Mouse (Mus musculus): ENCODE data around the gene Gm4756.
"Not testable (repeated sequence)": the region's sequence is repeated elsewhere in the genome, so short reads cannot be mapped to it uniquely, and the experiment has no call there.

The Gm4756 gene

DNA sequence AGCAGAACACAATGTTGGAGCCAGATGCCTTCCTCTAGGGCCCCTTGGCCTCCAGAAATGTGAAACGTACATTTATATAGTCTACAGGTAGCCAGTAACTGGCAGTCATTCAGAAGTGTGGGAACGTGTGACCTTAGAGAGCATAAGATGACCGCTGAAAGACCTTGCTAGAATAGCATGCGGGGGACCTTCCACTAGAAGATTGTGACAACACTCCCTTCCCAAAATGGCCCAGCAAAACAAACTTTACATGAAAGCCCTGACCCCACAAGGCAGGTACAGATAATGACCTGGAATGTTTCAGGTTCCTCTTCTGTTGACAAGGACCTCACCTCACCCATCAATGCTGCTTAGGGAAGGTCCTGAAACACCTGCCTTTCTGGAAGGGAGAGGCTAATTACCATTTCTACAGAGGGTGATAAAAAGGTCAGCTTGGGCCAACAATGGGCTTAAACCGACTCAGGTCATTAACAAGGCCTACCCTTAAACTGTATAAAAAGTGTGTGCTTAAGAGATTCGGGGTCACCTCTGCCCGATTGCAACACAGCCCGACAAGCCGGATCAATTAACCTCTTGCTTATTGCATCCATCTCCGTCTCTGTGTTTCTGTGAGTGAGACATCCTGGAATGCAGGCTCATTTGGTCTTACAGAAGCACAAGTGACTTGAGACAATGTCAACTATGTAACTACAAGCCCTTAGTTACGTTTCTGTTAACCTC is at the start of gene Gm4756:
Gene Gm4756, minus strand, starts transcription at position 51 of the 720 bp plus-strand sequence.
- no peak for DNase-seq (ENCODE audit: low spot score)

- no peak for DNase-seq (ENCODE audit: low spot score)
These were observed 45.5 kb upstream of the Gm4756 start for GRCm38 (mm10) chr12:72694901-72695463.

GRCm38 (mm10) chr12:72694438-72694837 is 45.0 kb upstream of the Gm4756 start:
- no peak for DNase-seq (ENCODE audit: low spot score)

- peak; percentile 46 for DNase-seq (ENCODE audit: low spot score)
These were observed 44.4 kb upstream of the Gm4756 start for GRCm38 (mm10) chr12:72693895-72694294.

- DNase-seq (ENCODE audit: low spot score), result not testable (repeated sequence)
These were observed 38.8 kb upstream of the Gm4756 start for GRCm38 (mm10) chr12:72688281-72688680.

GRCm38 (mm10) chr12:72687741-72688140 is 38.3 kb upstream of the Gm4756 start:
- not testable (repeated sequence) for DNase-seq (ENCODE audit: low spot score)

- not testable (repeated sequence) for DNase-seq (ENCODE audit: low spot score)
These were observed 37.1 kb upstream of the Gm4756 start for GRCm38 (mm10) chr12:72686566-72686965.

GRCm38 (mm10) chr12:72683612-72684011 is 34.2 kb upstream of the Gm4756 start:
- no peak for DNase-seq (ENCODE audit: low spot score)

DNA sequence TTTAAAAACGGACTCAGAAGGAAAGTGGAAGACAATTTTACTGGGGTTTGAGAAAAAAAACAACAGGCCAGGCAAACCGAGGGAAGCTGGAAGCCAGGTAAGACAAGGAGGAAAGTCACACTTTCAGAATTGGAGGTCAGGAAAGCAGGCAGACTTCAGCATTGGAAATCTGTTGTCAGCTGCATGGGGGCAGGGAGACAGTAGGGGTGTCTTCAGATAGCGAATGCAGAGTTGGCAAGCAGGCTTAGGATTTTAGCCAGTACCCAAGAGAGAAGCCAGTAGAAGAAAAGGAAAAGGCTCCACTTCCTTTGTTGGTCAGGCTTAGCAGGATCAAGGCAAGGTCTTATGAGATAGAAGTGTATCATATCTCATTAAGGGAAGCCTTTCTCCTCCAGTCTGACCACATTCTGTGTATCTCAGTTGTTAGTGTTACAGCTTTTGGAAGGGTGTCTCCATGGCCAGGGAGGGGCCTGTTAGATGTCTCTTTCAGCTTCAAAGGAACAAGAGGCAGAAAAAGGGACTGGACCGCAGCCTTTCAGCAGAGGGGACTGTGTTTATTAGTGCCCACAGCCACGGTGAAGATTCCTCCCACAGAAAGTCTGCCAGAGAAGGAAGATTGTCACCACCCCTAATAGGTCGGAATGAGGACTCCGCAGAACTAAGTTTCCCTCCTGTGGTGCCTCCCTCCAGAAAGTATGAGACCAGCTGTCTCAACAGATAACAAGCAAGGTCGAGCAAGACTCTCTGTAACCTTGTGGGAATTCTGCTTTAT is 33.2 kb upstream of the Gm4756 start:
- DNase-seq (ENCODE audit: low spot score), result no peak

- DNase-seq (ENCODE audit: low spot score), result no peak
These were observed 32.5 kb upstream of the Gm4756 start for GRCm38 (mm10) chr12:72681919-72682318.

DNA sequence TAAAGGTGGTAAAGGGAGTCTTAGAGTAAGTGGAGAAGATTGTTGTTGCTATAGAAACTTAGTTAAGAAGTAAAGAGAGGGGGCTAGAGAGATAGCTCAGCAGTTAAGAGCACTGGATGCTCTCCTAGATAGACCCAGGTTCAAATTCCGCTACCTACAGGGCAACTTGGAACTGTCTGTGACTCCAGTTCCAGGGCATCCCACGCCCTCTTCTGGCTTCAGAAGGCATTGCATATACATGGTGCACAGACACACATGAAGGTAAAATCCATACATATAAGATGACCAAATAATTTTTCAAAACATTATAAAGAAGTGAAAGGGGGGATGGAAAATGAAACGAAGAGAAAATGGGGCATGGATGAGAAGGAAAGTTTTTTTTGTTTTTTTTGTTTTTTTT is 30.2 kb upstream of the Gm4756 start:
- no peak for DNase-seq (ENCODE audit: low spot score)

DNA sequence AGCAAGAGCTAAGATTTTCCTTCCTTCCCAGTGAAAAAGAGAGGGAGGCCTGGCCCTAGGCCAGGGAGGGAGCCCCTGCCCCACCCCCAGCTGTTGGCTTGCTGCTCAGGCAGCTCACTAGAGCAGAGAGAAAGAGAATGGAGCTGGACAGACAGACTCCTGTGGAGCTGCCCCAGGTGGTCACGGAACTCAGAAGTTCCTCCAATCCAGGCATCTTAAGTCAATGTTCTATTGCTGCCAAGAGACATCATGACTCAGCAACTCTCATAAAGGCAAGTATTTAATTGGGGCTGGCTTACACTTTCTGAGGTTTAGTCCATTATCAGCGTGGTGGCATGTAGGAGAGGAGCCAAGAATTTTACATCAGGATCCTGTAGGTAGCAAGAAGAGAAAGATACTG is 25.4 kb upstream of the Gm4756 start:
- no peak for DNase-seq (ENCODE audit: low spot score)

DNA sequence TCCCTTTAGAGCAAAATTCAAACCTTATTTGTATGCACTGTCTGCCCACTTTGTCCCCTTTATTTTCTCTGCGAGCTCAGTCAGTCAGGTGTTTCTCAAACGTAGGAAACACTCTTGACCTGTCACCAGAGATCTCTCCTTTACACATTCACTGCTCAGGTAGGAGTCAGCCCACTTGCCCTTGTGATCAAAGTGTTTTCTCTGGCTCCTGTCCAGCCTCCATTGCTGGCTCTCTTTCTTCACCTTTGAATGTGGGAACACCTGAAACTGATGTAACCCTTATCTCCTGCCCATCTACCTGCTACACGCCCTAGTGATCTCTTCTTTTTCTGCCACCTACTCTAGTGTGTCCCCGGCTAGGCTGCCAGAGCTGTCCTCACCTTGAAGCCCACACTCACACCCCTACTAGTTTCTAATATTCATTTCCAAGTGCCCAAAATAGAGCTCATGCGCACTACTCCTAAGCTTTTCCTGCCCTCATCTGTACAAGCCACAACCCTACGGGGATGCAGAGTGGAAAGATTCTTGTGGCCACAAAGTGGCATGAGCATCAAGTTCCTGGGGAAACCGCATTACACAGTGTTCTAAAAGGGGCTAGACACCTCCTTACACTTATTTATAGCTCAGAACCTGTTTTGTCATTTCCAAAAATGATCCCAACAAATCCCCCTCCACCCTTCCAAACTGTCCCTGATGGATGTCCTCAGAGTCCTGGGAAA is 24.8 kb upstream of the Gm4756 start:
- no peak for DNase-seq (ENCODE audit: low spot score)

DNA sequence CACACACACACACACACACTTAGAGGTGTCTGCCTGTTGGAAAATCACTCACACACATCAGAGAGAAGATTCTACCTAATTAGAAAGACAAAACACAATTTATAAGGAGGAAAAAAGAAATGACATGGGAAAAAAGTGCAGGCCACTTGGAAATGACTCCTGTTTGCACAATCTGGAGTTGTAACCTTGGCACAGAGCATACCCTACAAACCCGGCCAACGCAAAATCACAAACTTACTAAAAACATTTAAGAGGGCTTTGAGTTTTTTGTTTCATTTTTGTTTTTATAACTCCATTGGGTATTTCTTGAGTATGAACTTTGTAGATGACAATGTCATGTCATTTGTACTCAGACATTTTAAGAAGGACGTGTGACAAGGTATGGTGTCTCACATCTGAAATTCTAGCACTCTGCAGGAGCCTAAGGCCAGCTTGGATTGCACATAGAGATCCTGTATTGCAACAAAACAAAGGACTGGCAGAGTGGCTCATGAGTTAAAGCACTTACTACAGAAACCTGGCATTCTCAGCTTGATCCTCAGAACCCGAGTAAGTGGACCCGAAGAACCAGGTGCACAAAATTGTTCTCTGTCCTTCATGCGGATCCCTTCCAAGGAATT is 22.2 kb upstream of the Gm4756 start:
- DNase-seq (ENCODE audit: low spot score), result no peak

DNA sequence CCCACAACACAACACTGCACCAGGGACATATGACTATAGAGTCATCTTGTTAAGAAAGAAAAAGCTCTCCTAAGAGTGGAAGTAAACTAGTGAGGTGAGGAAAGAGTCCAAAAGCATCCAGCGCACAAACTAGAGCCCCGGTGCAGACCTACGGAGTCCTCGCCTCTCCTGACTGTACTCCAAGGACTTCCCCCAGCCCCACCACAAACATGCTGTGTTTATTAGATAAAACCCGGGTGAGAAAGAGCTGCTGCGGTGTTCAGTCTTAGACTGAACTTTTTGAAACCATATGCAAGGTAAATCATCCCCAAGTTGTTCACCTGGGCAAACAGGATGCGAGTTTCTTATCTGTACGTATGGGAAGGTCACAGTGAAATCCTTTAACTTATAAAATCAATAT is 21.5 kb upstream of the Gm4756 start:
- no peak for DNase-seq (ENCODE audit: low spot score)

GRCm38 (mm10) chr12:72667868-72668469 is 18.5 kb upstream of the Gm4756 start:
- DNase-seq (ENCODE audit: low spot score), result no peak

GRCm38 (mm10) chr12:72666015-72666414 is 16.6 kb upstream of the Gm4756 start:
- no peak for DNase-seq (ENCODE audit: low spot score)

DNA sequence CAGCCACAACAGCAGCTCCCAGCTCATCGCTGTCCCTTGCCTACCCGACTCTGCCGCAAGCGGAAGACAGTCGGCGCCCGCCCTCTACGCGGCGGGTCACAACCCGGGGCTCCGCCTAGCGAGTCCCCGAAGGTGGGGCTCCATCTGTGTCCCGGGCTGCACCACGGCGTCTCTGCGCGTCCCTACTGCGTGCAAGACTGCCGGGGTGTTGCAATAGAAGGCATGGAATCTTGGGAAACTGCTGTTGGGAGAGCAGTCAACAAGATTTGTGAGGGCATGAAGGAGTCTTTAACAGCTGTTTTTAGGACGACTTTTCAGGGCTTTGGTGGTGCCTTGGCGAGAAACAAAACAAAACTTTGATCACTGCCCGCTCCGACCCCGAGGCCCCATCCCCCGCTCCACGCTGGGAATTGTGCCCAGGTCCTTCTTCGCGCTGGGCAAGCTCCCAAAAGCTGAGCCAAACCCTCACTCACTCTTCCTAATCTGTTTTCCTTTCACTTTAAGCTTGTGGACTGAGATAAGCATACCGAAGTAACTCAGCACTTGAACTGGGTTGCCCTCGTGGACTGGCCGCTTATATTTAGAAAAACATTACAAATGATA is 15.4 kb upstream of the Gm4756 start, which contains the start of gene Dhrs7:
Gene Dhrs7, minus strand, starts transcription at position 175 of the 603 bp plus-strand sequence.
- DNase-seq (ENCODE audit: low spot score), result peak; percentile 85

- DNase-seq (ENCODE audit: low spot score), result peak; percentile 30
These were observed 14.7 kb upstream of the Gm4756 start for GRCm38 (mm10) chr12:72664020-72664734.

DNA sequence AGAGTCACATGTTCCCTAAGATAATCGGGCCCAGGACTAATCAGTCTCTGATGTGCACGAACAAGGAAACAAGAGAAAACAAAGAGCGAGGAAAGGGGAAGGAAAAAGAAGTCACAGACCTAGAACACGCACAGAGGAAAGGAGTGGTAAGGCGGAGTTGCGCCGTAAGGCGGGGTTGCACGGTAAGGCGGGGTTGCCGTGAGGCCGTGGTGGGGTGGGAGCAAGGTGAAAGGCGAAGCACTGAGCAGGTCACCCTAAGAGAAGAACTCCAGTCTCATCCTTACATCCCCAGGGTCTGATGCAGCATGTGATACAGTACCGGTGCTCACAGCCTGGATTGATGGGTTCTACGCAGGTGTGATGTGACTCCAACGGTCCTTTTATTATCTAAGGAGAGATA is 6.3 kb upstream of the Gm4756 start:
- no peak for DNase-seq (ENCODE audit: low spot score)

All from layer of hippocampus, adult 11-12 months (tissue).